Mouse (Mus musculus): ENCODE measurements at regions not wholly inside any gene's neighbourhood (a gene's known extent, or its start where the extent isn't known, plus 50 kb on each side); places are given as distances from the start of the nearest gene placed in this dataset.

DNA sequence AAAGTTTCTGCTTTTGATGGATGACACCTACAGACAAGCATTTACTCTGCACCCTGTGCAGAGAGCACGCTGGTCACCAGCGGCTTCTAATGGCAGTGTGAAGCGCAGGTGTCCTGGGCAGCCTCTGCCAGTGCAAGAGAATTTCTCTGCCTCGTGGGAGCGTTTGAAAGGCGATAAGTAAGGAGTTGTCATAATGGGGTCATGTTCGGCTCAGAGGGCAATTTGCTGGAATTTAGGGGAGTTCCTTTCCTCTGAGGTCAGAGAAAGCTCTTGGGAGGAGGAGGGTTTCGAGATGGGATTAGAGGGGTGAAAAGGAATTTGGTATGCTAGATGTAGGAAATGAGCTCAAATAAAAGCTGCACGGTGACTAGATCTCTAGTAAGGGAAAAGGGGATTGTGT lies 144.5 kb downstream of the Ttc32 start:
- CTCF ChIA-PET, result no interaction called here

DNA sequence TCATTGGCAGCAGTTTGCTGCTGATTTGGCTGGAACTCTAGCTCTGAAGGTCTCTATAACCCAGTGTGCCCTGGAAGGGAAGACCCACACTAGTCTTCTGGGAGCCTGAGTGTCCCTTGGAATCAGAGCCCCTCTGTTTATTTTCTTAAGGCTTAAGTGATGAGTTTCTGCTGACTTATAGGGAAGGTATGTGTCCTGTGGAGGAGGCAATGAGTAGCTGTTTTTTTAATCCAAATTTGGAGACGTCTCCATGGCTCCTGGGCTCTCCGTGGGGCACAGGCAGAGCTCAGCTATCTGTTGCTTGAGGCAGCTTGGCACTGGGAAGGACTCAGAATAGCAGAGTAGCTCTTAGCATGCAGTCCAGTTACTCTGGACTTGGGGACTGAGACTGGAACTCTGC lies 146.4 kb downstream of the Ttc32 start:
- CTCF ChIA-PET, result interaction anchor here (0.5 kb wide), 1 partner anchor 518 kb away, joined by 3 read pairs; no protein-coding TSS in a partner anchor

DNA sequence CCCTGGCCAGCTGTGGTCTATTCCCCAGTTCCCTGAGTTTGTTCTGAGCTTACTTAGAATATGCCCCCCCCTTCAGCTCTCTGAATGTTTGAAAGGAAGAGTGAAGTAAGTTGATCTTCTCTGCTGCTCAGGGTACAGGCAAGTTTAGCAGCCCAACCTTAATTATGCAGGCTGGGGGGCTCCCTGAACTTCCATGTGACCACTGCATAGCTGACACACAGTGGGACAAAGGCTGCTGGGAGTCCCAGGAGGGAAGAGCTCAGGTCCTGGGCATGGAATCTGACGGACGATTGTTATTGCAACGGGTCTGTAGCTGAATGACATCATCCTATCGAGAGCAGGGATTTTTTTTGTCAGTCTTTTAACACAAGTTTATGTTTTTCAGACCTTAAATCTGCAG lies 148.8 kb downstream of the Ttc32 start:
- CTCF ChIA-PET, result interaction anchor here (0.6 kb wide), 1 partner anchor 19 kb away, joined by 8 read pairs; no protein-coding TSS in a partner anchor

DNA sequence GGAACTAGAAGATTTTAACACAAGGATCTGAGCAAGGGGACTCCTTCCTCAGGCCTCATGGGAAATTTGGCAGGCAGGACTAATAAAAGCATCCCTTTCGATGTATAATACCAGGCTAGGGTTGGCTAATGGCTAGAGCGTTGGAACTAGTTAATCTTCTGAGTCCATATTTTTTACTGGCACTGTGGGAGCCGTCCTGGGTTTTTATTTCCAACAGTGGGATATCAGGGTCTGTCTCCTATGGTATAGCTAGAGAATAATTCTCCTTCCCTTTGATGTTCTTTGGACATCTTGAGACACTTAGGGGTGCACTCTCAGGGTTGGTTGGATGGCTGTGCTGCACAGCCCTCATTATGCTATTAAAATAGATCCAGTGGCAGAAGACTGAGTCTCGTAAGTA lies 150.9 kb downstream of the Ttc32 start:
- CTCF ChIA-PET, result no interaction called here

DNA sequence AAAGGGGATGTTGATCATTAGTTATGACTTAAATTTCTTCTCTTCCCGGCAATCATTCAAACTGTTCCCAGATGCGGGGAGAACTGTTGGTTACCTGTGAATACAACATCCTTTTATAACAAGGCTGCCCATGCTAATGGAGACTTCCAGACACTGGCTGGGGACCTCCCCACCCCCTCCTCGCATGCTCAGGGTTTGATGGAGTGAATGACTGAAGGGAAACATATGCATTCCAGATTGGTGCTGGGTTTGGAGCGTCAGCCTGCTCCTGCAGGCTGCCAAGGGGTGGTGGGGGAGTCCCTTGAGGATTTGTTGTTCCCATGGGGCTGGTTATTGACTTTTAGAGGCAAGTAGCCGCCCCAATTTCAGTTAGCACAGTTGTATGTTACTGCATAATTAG lies 161.9 kb downstream of the Ttc32 start:
- CTCF ChIA-PET, result no interaction called here

DNA sequence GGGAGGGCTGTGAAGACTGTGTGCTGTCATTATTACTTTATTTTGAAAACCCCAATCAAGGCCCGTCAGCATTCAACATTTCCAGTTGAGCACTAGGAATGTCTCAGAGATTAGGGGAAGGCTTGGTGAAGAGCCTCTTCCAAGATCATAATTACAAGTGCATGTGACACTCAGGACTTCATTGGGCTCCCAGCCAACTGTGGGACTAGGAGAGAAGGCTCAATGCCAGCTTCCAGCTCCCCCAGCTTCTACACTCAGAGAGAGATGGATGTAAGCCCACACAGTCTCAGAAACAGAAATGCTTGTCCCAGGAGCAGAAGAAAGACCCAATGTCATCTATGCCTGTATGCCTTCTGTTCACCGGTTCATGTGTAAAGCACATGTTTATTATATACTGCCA lies 169.5 kb downstream of the Ttc32 start:
- CTCF ChIA-PET, result no interaction called here

DNA sequence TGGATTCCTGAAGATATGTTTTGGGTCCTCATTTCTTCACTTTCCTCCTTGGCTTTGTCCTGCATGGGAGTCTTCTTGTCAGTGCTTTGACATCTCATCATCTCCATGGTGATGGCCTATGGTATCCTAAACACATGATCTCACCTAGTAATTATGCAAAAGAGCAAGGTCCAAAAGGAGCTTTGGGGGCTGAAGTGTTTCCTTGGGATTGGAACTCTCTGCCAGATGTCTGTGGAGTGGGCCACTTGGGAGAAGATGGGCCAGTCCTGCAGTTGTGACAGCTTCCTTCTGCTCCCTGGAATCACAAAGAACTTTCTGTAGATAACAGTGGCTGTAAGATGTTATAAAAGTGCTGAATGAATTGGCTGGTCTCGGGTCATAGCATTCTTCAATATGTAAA lies 182.4 kb downstream of the Ttc32 start:
- CTCF ChIA-PET, result no interaction called here

DNA sequence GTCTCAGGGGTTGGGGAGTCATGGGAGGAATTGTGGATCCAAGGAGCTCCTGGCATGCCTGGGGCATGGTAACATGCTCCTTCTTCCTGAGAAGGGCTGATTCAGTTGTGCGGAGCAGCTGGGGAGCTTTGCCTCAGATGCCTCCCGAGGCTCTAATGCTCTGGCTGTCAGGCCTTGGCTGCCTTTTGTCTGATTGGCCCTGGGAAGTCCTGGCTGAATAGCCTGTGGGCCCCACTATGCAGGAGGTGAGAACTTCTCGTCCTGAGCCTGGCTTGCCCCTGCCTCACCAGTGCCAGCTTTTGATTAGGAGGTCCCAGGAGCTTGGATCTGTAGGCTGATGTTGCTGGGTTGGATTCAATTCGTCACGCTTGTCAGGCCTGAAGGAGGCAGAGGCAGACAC lies 195.2 kb downstream of the Ttc32 start:
- CTCF ChIA-PET, result no interaction called here

DNA sequence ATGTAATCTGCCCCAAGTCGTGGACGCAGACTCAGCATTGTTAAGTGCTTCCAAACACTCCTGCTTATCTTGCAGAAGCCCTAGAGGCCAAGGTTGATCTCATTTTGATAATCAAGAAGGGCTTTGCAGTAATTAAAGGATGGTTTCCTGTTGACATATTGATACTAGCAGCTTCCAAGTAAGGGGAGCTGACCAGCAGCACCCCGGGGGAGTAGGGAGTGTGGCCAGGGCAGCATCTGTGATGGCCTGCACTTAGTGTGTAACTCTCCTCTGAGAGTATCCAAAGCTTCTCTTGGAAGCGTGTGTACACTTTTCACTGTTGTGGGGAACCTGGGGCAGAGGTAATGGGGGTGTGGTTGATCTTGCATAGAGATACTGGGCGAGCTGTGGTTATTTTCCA lies 198.1 kb downstream of the Ttc32 start:
- CTCF ChIA-PET, result no interaction called here

DNA sequence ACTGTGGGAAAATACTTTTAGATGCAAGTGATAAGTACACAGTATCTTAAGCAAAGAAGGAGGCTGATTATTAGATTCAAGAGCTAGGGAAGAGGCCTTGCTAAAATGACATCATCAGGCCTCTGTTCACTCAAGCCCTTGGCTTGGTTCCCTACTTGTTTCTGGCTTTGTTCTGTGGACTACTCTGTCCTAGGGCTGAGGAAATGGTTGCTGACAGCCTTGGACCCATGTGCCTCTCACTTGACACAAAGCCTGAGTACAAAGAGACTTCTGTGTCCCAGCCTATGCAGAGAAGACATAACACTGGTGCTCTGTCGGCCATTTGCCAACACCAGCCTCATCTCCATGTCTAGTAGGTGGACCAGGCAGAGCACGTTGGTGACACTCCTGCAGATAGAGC lies 198.7 kb downstream of the Ttc32 start:
- CTCF ChIA-PET, result no interaction called here

DNA sequence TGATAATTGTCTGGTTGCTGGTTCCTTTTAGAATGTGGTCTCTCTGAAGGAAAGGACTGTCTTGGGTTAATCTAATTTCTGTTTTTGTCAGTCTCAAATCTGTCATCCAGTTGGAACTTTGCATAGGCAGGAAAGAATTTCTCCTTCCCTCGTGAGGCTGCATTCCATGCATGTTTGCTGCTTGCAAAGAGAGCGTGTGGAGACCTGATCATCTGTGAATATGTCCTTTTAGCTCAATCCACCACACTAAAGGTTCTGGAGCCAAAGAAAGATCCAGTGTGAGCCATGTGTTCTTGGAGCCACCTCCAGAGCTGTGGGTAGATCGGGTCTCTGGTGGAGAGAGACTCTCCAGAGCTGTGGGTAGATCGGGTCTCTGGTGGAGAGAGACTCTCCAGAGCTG lies 200.2 kb downstream of the Ttc32 start:
- CTCF ChIA-PET, result no interaction called here

DNA sequence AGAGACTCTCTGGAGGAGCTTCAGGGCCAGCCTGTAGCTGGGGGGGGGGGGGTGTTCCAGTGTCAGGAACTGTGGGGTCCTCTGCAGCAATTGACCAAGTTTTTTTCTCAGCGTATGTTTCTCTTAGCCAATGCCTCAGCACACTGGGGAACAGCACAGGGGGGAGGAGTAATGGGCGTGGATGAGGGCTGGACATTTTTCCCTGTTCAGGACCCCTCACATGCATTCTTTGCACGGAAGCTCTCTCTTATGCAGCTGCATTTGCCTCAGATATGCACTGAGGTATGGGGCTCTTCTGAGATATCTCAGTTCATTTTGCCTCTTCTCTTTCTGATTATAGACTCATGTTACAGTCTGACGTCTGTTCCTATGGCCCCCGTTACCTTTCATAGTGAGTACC lies 200.8 kb downstream of the Ttc32 start:
- CTCF ChIA-PET, result no interaction called here

DNA sequence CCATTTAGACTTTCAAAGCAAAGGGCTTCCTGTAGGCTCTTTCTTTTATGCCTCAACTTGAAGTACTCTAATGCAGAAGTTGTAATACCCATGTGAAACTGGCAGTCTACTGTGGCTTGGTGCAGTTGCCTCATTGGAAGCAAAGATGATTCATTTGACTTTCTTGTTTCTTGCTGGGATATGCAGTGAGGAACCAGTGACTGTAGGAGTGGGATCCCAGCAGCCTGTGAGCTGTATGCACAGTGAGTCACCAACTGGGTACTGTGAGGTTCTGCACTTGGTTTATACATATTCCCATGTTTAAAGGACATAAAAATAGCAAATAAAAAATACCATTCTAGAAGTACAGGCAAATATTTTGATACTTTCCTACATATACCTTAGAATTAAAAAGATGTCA lies 202.6 kb downstream of the Ttc32 start:
- CTCF ChIA-PET, result no interaction called here

DNA sequence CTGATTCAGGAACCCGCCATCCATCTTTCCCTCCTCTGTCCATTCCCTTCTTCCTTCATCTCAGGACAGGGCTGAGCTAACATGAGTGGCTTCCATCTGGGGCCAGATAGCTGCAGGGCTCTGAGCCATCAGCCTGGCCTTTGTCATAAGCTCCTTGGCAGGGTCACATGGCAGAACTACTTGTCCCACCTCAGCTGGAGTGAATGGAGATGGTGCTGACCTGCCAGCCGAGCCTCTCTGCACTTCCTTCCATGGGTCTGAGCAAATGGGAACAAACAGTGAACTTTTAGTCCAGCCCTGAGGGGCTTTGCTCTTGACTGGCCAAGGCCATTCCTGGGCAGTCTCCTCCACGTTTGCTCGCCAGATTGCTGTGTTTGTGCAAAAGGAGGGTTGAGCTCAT lies 206.1 kb downstream of the Ttc32 start:
- CTCF ChIA-PET, result no interaction called here

DNA sequence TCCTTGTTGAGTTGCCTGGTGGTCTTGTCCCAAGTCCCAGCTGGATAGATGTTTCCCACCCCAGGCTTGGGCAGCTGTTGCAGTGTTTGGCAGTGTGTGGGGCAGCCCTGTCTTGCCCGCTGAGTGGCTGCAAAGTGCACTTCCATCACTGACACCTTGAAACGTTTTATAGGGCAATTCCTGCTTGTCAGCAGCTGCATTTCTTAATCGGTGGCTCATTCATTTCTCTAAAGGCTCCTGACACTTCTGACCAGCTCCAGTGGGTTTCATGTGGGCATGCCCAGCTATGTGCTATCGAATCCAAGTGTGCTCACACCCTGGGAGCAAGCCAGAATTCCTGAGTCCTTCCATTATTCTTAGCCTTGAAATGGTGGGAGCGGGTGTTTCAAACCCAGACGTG lies 207.7 kb downstream of the Ttc32 start:
- CTCF ChIA-PET, result no interaction called here

DNA sequence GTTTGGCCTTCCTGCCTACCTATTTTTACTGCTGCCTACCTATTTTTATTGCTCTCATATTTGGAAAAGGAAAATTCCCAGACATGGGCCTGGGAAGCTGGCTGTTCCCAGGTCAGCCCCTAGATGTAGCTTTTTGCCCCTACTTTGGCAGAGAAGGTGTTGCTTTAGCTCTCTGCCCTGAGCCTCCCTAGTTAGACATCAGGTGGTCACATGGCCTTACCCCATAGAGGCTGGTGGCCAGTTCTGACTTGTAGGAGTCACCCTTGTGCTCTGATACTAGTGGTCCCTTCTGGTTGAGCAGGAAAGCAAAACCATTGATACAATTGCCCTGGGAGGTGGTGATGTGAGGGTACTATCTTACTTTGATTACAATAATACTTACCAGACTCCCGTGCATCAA lies 208.2 kb downstream of the Ttc32 start:
- CTCF ChIA-PET, result no interaction called here

DNA sequence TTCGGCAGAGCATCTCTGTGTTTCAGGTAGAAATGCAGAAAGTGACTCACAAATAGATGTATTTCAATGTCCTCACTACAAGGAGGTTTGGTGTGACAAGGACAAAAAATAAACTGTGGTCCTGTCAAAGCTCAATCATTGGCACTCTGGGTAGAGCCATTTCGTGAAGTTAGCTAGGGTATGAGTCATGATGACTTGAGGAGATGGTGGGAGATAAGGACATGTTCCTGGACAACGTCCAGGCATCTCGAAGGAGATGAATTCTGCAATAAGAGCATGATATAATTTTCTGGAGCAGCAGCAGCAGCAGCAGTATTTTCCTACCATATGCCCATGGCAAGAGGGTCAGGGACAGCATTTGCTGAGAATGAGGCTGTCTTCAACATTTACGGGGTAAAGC lies 217.7 kb downstream of the Ttc32 start:
- CTCF ChIA-PET, result no interaction called here

DNA sequence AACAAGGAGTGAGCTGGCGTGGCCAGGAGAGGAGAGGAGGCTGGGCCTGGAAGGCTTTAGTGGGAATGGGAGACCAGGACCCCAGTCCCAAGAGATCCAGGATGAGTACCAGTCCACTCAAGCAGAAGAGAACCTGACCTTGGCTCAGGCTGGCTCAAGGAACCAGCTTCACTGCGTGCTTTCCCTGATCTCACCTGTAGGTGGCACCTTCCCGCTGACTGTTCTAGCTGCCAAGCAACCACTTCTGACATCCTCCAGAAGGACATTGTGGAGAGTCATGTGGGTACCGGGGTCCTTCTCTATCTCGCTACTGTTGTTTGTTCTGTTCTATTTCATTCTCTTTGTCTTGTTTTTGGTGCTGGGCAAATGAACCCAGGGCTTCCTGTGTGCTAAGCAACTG lies 222.0 kb downstream of the Ttc32 start:
- CTCF ChIA-PET, result no interaction called here

DNA sequence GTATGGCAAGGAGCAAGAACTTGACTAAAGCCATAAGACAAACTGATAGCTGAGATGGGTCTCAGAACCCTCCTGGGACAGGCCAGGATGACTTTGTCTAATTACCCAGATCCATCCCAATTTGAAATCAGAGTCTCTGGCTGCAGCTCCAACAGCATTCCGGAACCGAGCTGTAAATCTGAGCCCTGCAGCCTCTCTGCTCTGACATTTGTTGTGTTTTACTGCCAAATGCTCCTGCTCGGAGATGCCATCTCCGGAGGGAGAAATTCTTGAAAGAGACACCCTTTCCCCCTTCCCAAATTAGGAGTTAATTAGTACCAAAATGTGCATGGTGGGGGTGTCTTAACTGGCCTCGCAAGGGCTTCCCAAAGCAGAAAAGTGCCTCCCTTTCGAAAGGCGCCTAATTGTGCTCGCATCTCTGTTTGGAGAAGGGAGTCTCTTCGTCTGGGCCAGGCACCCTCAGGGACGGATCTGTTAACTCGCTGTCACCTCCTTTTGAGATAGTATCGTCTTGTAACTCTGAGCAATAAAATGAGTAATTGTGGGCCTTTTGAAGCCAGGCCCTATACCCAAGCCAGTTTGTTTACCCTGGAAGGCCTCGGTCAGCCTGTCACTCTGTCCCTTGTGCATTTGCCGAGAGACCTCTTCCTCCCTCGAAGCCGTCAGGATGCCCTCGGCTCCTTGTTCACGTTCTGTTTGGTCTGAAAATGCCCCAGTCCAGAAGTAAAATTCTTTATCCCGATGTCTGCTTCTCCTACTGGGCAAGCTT lies 223.7 kb downstream of the Ttc32 start:
- CTCF ChIA-PET, result no interaction called here

DNA sequence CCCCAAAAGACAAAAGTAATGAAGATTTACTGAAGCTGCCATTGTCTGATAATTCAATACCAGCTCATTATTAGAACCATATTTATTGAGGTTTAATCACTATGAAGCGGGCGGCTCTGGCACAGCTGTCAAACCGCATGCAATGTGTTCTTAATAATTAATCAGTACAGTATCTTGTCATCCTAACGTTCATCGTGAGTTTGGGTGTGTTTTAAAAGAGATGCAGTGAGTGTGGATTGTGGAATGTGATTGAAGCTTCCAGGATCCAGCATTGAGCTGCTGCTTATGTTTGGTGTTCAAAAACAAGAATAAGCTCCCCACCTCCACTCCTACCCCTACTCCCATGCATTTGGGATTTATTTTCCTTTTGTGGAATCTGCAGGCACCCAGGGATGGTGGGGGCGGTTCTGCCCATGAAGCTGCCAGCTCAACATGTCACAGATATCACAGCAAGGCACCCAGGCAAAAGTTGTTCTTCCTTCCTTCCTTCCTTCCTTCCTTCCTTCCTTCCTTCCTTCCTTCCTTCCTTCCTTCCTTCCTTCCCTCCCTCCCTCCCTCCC lies 224.6 kb downstream of the Ttc32 start:
- CTCF ChIA-PET, result no interaction called here

DNA sequence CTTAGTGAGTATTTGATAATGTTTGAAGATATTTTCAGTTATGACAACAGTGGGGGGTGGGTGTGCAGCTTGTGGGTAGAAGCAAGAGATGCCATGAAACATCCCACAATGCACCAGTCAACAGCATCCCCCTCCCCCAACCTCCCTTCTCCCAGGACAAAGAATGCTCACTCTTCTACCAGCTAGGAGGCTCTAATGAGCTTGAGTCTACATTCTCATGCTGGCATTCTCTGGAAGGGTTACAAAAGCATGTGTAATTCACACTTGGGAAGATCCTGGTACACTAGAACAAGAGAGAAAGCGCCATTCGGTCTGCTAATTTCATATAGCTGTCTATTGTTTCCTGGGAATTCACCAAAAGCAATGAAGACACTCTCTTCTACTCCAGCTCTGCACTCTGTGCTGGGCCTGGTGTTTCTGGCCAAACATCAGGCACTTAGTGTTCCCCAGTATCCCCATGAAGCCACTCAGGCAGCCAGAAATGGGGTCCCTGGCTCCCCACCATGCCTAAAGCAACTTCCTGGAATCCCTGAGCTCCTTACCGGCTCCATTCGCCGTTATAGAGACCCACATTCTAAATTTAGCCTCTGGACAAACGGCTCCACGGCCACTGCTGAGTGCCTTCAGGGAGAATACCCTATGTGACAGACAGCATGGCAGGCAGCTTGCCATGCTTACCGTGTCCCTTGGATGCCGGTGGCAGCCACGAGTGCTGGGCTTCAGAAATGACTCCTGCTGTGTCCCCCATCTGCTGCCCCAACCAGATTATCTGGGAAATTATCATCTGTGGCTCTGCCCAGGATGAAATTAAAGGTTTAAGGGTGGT lies 226.1 kb downstream of the Ttc32 start:
- CTCF ChIA-PET, result no interaction called here

DNA sequence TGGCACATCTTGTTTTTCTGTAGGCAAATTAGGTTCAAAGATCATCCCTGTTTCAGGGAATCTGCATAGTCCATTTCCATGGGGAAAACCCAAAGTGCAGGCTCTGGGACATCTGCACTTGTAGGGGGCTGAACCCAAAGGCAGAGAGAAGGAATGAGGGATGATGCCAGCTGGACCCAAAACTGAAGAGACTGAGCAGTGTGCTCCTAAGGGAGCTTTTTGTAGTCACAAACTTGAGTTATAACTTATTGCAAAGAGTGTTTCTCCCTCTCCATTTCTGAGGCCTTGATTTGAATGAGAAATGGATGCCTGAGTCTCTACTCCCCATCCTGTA lies 226.7 kb downstream of the Ttc32 start:
- CTCF ChIA-PET, result no interaction called here

DNA sequence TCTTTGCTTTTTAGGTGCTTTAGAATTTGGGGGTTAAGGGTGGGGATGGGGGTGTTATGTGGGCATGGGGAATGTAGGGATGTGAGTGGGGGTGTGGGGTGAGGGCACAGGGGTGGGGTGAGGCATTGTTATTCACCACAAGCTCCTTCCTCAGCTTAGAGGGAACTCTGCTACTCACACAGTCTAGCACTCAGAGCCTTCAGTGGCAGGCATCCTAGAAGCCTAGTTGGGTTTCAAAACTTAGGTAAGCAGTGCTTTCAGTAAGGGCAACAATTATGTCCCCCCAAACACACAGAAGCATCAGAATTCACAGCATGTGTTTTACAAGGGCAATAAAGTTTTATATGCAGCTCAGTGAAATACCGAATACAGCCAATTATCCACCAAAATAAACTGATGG lies 228.4 kb downstream of the Ttc32 start:
- CTCF ChIA-PET, result no interaction called here

DNA sequence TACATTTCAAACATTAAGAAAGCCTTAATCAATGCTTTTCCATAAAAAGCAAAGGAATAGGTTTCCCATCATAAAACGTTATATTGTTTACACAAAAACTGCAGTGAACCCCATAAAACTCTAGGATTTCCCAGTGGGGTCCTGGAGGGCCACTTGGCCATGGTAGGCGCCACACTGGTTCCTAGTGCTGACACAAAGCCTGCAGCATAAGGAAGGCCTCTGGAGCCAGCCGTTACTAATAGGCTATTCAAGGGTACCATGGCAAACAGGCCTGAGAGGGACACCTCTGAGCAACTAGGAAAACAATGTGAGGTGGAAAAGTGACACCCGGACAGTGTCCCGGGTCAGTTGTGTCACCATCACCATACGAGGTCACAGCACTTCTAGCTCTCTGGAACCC lies 231.9 kb downstream of the Ttc32 start:
- CTCF ChIA-PET, result no interaction called here

Measured in spleen, embryonic (tissue).